Mouse (Mus musculus): ENCODE data around the gene Sox10.

Sox10 gene

DNA sequence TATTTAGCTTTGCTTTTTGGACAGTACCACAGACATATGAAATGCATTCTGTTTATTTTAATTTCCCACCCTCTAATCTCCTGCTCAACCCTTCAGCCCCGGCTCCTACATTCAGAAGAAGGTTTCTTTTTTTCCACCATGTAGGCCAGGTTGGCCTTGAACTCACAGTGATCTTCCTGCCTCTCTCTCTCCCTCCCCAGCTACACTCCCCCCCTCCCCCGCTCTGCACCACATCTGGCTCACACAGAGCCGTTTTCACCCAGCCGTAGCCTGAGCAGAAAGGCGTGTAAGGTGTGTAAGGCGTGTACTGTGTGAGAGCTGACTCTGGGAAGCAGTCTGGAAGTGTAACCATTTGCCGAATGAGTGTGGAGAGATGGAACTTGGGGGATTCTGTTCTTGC is 35.7 kb downstream of the Sox10 start:
- in situ Hi-C loops (cut with MboI; ENCODE audit: low pct_unique_long_range_greater_than_20kb in 1 of 2, low sequenced_read_pairs in 2 of 2, unreplicated experiment in 1 of 2): no loop called here

- in situ Hi-C loops (cut with MboI; ENCODE audit: low pct_unique_long_range_greater_than_20kb in 1 of 2, low sequenced_read_pairs in 2 of 2, unreplicated experiment in 1 of 2): no loop called here
Measured at GRCm38 (mm10) chr15:79128208-79128607, 36.8 kb downstream of the Sox10 start.

- in situ Hi-C loops (cut with MboI; ENCODE audit: low pct_unique_long_range_greater_than_20kb in 1 of 2, low sequenced_read_pairs in 2 of 2, unreplicated experiment in 1 of 2): no loop called here
Measured at GRCm38 (mm10) chr15:79127101-79127500, 37.9 kb downstream of the Sox10 start.

DNA sequence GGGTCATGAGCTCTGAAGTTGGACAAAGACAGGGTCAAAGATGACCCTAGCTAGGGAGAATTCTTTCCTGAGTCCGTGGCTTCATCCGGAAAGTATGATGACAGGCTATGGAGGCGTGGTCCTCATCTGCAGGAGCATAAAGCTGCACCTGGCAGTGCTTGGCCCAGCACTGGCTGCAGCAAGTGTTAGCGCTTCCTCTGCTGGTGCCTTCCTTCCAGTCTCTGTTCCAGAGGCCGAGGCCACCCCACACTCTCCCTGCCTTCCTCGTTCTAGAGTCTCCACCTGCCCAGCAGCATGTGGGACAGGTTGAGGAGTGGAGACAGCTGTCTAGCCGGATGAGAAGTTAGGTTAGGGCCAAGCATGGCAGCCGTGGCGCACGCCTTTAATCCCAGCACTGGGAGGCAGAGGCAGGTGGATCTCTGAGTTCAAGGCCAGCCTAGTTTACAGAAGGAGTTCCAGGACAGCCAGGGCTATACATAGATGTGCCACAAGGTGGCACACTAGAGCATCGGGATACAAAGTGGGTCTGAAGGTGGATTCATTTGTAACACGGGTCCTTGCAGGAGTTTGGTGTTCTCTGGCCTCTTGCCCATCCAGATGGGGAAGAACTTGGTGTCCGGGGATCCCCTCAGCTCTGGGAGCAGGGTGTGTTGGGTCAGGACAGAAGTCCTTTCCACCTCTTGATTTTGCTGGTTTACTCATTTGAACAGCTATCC is 38.7 kb downstream of the Sox10 start:
- in situ Hi-C loops (cut with MboI; ENCODE audit: low pct_unique_long_range_greater_than_20kb in 1 of 2, low sequenced_read_pairs in 2 of 2, unreplicated experiment in 1 of 2): no loop called here

GRCm38 (mm10) chr15:79124331-79124875 is 40.6 kb downstream of the Sox10 start:
- in situ Hi-C loops (cut with MboI; ENCODE audit: low pct_unique_long_range_greater_than_20kb in 1 of 2, low sequenced_read_pairs in 2 of 2, unreplicated experiment in 1 of 2): no loop called here

GRCm38 (mm10) chr15:79123751-79124150 is 41.3 kb downstream of the Sox10 start:
- in situ Hi-C loops (cut with MboI; ENCODE audit: low pct_unique_long_range_greater_than_20kb in 1 of 2, low sequenced_read_pairs in 2 of 2, unreplicated experiment in 1 of 2): no loop called here

GRCm38 (mm10) chr15:79122546-79122945 is 42.5 kb downstream of the Sox10 start:
- in situ Hi-C loops (cut with MboI; ENCODE audit: low pct_unique_long_range_greater_than_20kb in 1 of 2, low sequenced_read_pairs in 2 of 2, unreplicated experiment in 1 of 2): no loop called here

DNA sequence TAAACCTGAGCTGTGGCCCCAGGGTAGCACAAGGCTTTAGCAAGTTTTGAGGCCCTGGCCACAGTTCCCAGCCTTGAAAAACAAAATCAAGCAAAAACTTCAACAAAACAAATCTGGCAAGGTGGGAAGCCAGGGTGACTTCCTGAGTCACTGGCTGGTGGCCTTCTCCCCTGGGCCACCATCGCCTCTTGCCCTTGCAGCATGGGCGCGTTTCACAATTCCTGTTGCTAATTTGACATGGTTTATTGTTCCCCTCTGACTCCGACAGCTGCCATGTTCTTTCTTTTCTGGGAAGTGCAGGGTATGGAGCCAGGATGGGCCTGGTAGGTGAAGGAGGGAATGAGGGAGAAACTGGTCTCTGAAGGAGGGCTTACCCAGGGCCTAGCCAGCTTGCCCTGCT is 42.9 kb downstream of the Sox10 start:
- in situ Hi-C loops (cut with MboI; ENCODE audit: low pct_unique_long_range_greater_than_20kb in 1 of 2, low sequenced_read_pairs in 2 of 2, unreplicated experiment in 1 of 2): no loop called here

DNA sequence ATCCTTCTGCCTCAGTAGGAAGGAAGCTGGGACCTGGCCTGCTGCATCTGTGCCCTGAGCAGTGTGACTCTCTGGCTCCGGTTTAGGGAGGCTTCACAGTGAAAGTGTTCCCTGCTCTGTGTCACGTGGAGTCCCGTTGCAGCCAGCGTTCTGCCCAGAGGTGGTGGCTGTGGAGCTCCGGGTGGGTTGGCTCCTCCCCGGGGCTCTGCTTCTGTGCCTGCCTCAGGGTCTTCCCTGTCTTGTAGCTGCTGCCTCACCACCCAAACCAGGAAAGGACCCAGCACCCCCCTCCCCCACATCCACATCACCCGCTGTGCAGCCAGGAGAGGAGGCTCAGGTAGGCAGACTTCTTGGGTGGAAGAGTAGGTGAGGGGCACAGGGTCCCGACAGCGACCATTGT is 45.5 kb downstream of the Sox10 start:
- in situ Hi-C loops (cut with MboI; ENCODE audit: low pct_unique_long_range_greater_than_20kb in 1 of 2, low sequenced_read_pairs in 2 of 2, unreplicated experiment in 1 of 2): no loop called here

GRCm38 (mm10) chr15:79115276-79115675 is 49.8 kb downstream of the Sox10 start:
- in situ Hi-C loops (cut with MboI; ENCODE audit: low pct_unique_long_range_greater_than_20kb in 1 of 2, low sequenced_read_pairs in 2 of 2, unreplicated experiment in 1 of 2): no loop called here

GRCm38 (mm10) chr15:79111774-79112173 is 53.3 kb downstream of the Sox10 start:
- in situ Hi-C loops (cut with MboI; ENCODE audit: low pct_unique_long_range_greater_than_20kb in 1 of 2, low sequenced_read_pairs in 2 of 2, unreplicated experiment in 1 of 2): no loop called here

DNA sequence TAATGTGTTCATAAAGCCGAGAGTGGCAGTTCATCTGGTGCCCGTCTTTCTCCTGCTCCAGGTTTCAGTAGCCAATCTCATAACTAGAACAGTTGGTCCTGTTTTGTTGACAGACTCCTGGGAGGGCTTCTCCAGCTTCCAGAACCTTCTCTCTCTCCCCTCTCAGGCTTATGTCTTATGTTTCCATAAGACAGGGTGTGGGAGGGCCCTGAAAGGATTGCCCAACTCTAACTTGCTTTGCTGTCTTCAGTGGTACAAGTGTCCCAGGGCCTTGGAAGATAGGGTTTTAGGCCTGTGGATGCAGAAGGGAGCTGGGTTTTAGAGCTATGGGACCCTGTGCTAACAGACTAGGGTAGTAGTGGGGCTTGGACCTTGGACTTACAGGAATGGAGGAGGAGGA is 54.5 kb downstream of the Sox10 start:
- in situ Hi-C loops (cut with MboI; ENCODE audit: low pct_unique_long_range_greater_than_20kb in 1 of 2, low sequenced_read_pairs in 2 of 2, unreplicated experiment in 1 of 2): no loop called here

- in situ Hi-C loops (cut with MboI; ENCODE audit: low pct_unique_long_range_greater_than_20kb in 1 of 2, low sequenced_read_pairs in 2 of 2, unreplicated experiment in 1 of 2): no loop called here
Measured at GRCm38 (mm10) chr15:79110031-79110430, 55.0 kb downstream of the Sox10 start.

GRCm38 (mm10) chr15:79109321-79109934 is 55.6 kb downstream of the Sox10 start:
- in situ Hi-C loops (cut with MboI; ENCODE audit: low pct_unique_long_range_greater_than_20kb in 1 of 2, low sequenced_read_pairs in 2 of 2, unreplicated experiment in 1 of 2): no loop called here

- in situ Hi-C loops (cut with MboI; ENCODE audit: low pct_unique_long_range_greater_than_20kb in 1 of 2, low sequenced_read_pairs in 2 of 2, unreplicated experiment in 1 of 2): no loop called here
Measured at GRCm38 (mm10) chr15:79108421-79109320, 56.4 kb downstream of the Sox10 start, which contains the start of gene Micall1. Micall1 (plus strand) TSS chr15:79108898.

GRCm38 (mm10) chr15:79107966-79108365 is 57.1 kb downstream of the Sox10 start:
- in situ Hi-C loops (cut with MboI; ENCODE audit: low pct_unique_long_range_greater_than_20kb in 1 of 2, low sequenced_read_pairs in 2 of 2, unreplicated experiment in 1 of 2): no loop called here

DNA sequence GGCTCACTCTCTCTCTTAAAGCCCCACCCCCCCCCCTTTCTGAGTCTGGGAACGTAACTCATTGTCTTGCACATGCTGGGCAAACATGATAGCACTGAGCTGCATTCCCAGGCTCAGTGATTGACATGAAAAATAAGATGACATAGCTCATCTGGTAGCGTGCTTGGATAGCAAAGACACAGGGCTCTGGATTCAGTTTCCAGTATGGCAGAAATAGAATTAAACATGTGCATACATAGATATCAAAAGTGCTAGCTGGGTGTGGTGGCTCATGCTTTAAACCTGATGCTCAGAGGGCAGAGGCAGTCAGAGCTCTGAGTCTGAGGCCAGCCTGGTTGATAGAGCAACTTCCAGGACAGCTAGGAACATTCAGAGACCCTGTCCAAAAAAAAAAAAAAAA is 59.2 kb downstream of the Sox10 start:
- in situ Hi-C loops (cut with MboI; ENCODE audit: low pct_unique_long_range_greater_than_20kb in 1 of 2, low sequenced_read_pairs in 2 of 2, unreplicated experiment in 1 of 2): no loop called here

All from mouse embryonic stem cell (cell line).